Mouse (Mus musculus) kidney, postnatal 36 days (tissue): ENCODE data around the gene Col27a1.

Experiments
- DNase-seq, 2 experiments: peaks; one replicate each; pipeline ENCODE4 v3.0.0; 2021 to 2022; ENCODE audit warnings: mixed read lengths in 2 of 2

Col27a1 gene

DNA sequence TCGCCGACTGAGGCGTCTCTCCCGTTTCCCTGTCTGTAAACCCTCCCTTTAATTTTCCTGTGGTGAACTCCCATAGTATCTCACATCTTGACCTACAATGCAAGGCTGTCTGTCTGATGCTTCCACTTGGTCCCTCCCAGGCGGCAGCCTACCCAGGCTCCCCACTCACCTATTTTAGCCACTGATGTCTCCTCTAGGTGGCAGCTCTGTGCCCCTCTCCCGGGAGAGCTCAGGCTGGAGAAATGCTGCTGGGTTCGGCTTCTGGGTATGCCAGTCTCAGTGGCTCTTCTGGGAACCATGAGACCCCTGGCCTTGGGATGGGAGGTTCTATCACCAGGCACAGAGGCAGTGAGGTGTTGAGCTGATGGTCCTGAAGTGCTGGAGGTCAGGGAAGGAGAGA is 163.7 kb downstream of the Col27a1 start:
- DNase-seq: peak in 1 of 2 experiments; percentile 26

DNA sequence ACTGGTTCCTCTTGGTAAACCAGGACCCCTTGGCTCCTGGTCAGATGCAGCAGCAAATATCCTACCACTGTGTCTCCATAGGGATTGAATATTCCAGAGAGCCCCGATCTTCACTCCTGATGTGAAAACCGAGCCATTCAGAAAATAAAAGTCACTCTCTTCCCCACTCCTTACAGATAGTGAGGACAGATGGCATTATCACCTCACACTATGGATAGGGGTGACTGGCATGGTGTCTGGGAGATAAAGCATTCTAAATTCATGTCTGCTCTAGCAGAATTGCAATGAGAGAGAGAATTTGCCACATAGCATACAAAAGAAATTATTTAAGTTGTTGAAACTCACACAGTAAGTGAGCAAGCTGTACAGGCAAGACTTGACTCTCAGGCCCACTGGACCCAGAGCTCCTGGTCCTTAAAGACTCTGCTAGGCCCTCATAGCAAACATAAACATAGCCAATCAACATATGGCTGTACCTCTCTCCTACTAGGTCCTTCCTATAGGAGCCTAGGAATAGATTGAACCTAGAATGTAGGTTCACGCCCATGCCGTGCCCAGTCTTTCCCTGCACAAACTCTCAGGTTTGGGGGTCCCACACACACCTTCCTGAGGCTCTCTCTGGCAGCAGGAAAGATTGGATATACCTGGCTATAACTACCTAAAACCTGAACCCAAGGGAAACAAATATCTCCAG is 169.0 kb downstream of the Col27a1 start:
- no peak for DNase-seq

DNA sequence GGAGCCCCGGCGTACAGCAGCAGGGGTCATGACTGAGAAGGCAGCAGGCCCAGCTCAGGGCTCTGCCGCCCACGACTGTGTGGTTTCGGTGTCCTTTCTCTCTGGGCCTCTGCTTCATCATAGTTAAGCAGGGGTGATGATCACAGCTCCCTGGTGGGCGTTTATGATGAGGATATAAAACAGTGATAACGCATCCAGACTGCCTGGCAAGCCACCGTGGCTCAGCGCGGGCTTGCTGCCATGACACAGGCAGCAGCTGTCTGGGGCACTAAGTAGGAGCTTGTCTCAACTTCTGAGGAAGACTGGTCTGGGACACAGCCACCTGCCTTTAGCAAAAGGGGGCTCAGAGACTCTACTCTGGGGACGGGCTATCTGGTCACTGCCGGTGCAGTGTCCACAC is 169.7 kb downstream of the Col27a1 start:
- no peak for DNase-seq

DNA sequence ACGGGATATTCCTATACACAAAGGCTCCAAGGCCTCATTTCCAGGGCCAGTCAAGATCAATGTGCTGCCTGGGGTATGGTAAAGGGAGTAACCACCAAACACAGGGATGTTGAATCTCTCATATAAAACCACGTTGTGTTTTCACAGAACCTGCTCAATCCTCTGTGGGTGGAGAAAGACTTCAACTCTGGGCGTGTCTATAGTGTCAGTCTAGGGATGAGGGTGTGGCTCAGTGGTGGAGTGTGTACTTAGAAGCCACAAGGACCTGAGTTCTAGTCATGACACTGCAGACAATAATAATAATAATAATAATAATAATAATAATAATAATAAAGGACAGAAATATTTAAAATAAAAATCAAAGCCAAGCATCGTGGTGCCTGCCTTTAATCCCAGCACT is 170.5 kb downstream of the Col27a1 start:
- DNase-seq: no peak
